Mouse (Mus musculus): ENCODE data around the gene Gpr15. TPM values are rescaled to one million over a fixed set of nuclear protein-coding genes. Genes with fewer than 3 reads are reported as not detected.

Gpr15 gene
- polyA plus RNA-seq, 1 experiment from 2014 or later: not detected

GRCm38 (mm10) chr16:58668586-58668985 lies 50.3 kb downstream of the Gpr15 start:
- Histone ChIP-seq H3K9ac (no peak overlapping the region), H3K36me3 (peaks cover 7% of the 10 kb centered on the region), H3K27me3 (no peaks in the 10 kb centered on the region), H3K27ac (no peak overlapping the region), H3K4me3 (replicated peaks) (no peak overlapping the region), H3K4me2 (no peak overlapping the region), H3K9me3 (replicated peaks) (no peaks in the 10 kb centered on the region), H3K4me1 (peaks cover 15% of the 10 kb centered on the region; the same call in 1 of the 2 replicates)
- WGBS: 89% methylated on average over 3 of the region's 3 CpGs
- no peak for ATAC-seq (replicated peaks; ENCODE audit: low FRiP score)

Small RNA genes within 50 kb of the gene (microRNA-seq; reads per million reads assigned to microRNA genes)
- not detected for gene Gm27564

Other genes starting within 250 kb of the Gpr15 start
- gene St3gal6, start 194.8 kb downstream of the Gpr15 start, polyA plus RNA-seq (2015; fragmentation: Nextera tagmentation; extraction: Ambion mirVana): 71.9 and 75.2 TPM in 2 replicates
- gene Gm813, start 102.1 kb downstream of the Gpr15 start, polyA plus RNA-seq (2015; fragmentation: Nextera tagmentation; extraction: Ambion mirVana): not detected in 2 replicates
- gene E330017A01Rik, start 80.3 kb downstream of the Gpr15 start, polyA plus RNA-seq (2015; fragmentation: Nextera tagmentation; extraction: Ambion mirVana): not detected in 2 replicates
- 38.0 and 39.1 TPM in 2 replicates for gene Cpox, start 48.8 kb downstream of the Gpr15 start, polyA plus RNA-seq (2015; fragmentation: Nextera tagmentation; extraction: Ambion mirVana)
- 108 and 111 TPM in 2 replicates for gene Cldnd1, start 8.8 kb upstream of the Gpr15 start, polyA plus RNA-seq (2015; fragmentation: Nextera tagmentation; extraction: Ambion mirVana)
- gene Olfr172, start 44.1 kb upstream of the Gpr15 start, polyA plus RNA-seq (2015; fragmentation: Nextera tagmentation; extraction: Ambion mirVana): not detected in 2 replicates
- not detected in 2 replicates for gene Olfr173, start 81.2 kb upstream of the Gpr15 start, polyA plus RNA-seq (2015; fragmentation: Nextera tagmentation; extraction: Ambion mirVana)
- not detected in 2 replicates for gene Olfr175-ps1, start 107.7 kb upstream of the Gpr15 start, polyA plus RNA-seq (2015; fragmentation: Nextera tagmentation; extraction: Ambion mirVana)
- not detected in 2 replicates for gene Olfr177, start 155.7 kb upstream of the Gpr15 start, polyA plus RNA-seq (2015; fragmentation: Nextera tagmentation; extraction: Ambion mirVana)
- not detected in 2 replicates for gene Olfr178, start 173.0 kb upstream of the Gpr15 start, polyA plus RNA-seq (2015; fragmentation: Nextera tagmentation; extraction: Ambion mirVana)
- not detected in 2 replicates for gene Olfr181, start 209.7 kb upstream of the Gpr15 start, polyA plus RNA-seq (2015; fragmentation: Nextera tagmentation; extraction: Ambion mirVana)
- gene Olfr180, start 210.3 kb upstream of the Gpr15 start, polyA plus RNA-seq (2015; fragmentation: Nextera tagmentation; extraction: Ambion mirVana): not detected in 2 replicates